Mouse (Mus musculus): ENCODE results near the gene Hsd11b2.

DNA sequence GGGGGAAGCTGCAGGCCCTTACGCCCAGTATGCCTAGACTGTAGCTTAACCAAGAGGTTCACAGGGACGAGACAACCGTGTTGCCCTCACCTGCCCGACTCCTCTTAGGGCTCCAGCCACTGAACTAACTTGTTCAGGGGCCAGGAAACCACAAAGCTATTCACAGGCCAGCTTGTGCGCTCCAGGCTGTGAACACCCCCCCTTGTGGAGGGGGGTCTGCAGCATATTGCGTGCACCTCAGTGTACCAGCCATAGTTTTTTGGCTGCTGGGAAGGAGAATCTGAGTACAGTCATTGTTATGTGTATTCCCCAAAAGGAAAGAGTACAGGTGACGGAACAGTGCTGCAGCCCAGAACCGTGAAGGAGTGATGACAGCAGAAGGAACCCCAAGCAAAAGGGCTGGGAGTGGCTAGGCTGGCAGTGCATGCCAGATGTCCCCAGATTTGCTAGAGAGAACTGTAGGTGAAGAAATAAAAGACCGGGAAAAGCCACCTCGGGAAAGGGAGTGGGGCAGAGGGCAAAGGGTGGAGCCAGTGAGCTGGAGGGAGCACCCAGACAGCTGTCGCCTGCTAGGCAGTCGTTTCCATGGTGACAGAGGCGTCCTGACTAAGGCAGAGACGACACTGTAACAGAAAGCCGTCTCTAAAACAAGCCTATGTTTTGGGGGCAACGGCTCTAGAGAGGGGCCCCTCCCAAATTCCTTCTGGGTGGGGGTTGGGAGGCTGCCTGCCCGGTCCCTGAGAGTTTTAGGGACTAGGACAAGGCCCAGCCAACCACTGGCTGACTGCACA, 44.5 kb upstream of the Hsd11b2 start:
- no peak for TF ChIP-seq POLR2AphosphoS5 (IDR thresholded peaks at IDR 0.05; ENCODE audit: insufficient replicate concordance, low read depth, low read length)
- no peak for TF ChIP-seq CTCF (IDR thresholded peaks at IDR 0.05; ENCODE audit: low read depth, low read length)
- TF ChIP-seq GATA1 (IDR thresholded peaks at IDR 0.05; ENCODE audit: borderline replicate concordance, low read length): no peak

Measured in G1E (cell line).